Mouse (Mus musculus) C2C12 (cell line): Measurements from ENCODE around the gene Adamts17.

ENCODE experiments used
- CEBPB ChIP-seq: IDR thresholded peaks from one replicate; pipeline ENCODE4 v1.6.1; 2011; ENCODE audit warnings: low read depth, mild to moderate bottlenecking, control low read depth, moderate library complexity
- CTCF ChIP-seq: IDR thresholded peaks from one replicate; pipeline ENCODE4 v1.5.1; 2011; ENCODE audit not compliant: control insufficient read depth, insufficient read depth, insufficient read length
- MAX ChIP-seq: IDR thresholded peaks from one replicate; pipeline ENCODE4 v1.6.1; 2011; ENCODE audit warnings: mild to moderate bottlenecking, control low read depth
- MYOD1 ChIP-seq: IDR thresholded peaks from one replicate; pipeline ENCODE4 v1.6.1; 2011; ENCODE audit warnings: low read depth; ENCODE audit not compliant: control insufficient read depth, insufficient read length
- MYOG ChIP-seq: IDR thresholded peaks from one replicate; pipeline ENCODE4 v1.6.1; 2011; ENCODE audit not compliant: control insufficient read depth, insufficient read length; ENCODE audit errors: extremely low read depth

DNA sequence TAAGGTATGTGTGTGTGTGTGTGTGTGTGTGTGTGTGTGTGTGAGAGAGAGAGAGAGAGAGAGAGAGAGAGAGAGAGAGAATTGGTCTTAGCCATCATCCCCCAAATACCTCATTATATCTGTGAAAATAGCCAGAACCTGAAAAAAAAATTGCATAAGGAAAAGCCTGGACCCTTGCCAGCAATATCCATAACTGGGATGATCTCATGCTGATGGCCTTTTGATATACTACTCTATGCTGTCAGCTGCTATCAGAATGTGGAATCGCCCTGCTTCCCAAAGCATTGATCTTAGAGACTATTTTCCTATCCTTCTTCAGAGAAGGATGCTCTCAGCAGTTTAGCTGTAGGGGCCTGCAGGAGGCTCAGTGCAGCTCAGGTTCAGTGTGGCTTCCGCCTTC lies 257.6 kb downstream of the Adamts17 start:
- TF ChIP-seq CEBPB (no peak), CTCF (no peak), MAX (no peak), MYOD1 (no peak), MYOG (no peak)
